Mouse (Mus musculus): ENCODE data around the gene L3hypdh.

GRCm38 (mm10) chr12:72053851-72054250, 31.4 kb downstream of the L3hypdh start:
- no peak for TF ChIP-seq CTCF (IDR thresholded peaks at IDR 0.05; ENCODE audit: extremely low read depth, insufficient read depth, low read length)
- TF ChIP-seq POLR2A (IDR thresholded peaks at IDR 0.05; ENCODE audit: extremely low read depth, insufficient read depth, low read length): no peak
